In the genomic region with DNA sequence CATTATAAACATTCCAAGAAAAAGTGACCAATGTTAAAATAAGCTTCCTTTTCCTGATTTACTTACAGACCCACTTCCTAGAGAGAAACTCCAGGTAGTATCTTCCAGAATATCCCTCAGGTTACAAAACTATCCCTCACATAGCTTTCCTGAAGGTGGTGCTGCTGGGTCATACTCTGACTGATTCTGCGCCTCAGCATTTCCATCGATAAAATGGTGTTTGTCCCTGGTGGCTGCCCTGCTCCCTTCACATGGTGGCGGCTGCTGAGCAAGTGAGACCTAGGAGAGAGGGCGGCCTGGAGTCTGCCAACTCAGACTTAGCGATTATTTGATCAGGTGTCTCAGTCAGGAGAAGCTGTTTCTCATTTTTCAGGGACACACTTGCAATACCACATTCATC, we compare ENCODE assay signal across 9 mouse cellular contexts.
DNase-seq lines count a peak whose midpoint lies in the region; ATAC-seq and TF ChIP-seq lines count a peak whose summit lies in the region.
"Had no signal": no experiment of that assay in that cellular context is flagged by ENCODE, and none has a peak within 500 bp of the region (broad histone marks: within the 10 kb centered on the region; RNA-seq: fewer than 3 reads in every experiment).

No protein-coding gene starts in this region.

- no peak overlapping the region for H3K4me3 ChIP-seq in layer of hippocampus, adult 2 months
- no peak overlapping the region for H3K4me3 ChIP-seq in hindbrain, embryonic 14.5 days (replicated peaks; ENCODE audit: low read length)
- H3K4me3 ChIP-seq: forebrain, embryonic 10.5 days had no signal

- H3K4me2 ChIP-seq in hindbrain, embryonic 14.5 days (replicated peaks), result no peak overlapping the region

- TF ChIP-seq CTCF in layer of hippocampus, adult 2 months (conservative IDR thresholded peaks at IDR 0.05), result peak; percentile 77

- H3K4me1 ChIP-seq in hindbrain, embryonic 14.5 days (replicated peaks; ENCODE audit: control insufficient read depth, insufficient read depth, low read length), result no peaks in the 10 kb centered on the region
- H3K4me1 ChIP-seq: forebrain, embryonic 10.5 days had no signal

- WGBS in hindbrain, embryonic 14.5 days, result 51% methylated on average over 5 of the region's 5 CpGs

- H3K9me3 ChIP-seq in hindbrain, embryonic 14.5 days (ENCODE audit: control insufficient read depth, low read length), result no peaks in the 10 kb centered on the region
- H3K9me3 ChIP-seq: forebrain, embryonic 10.5 days had no signal

- H3K27me3 ChIP-seq in hindbrain, embryonic 14.5 days (ENCODE audit: control insufficient read depth, insufficient read depth, low read length), result no peaks in the 10 kb centered on the region

- H3K27ac ChIP-seq in layer of hippocampus, adult 2 months, result no peak overlapping the region
- H3K27ac ChIP-seq in hindbrain, embryonic 14.5 days, result no peak overlapping the region
- H3K27ac ChIP-seq: forebrain, embryonic 10.5 days had no signal

- H3K36me3 ChIP-seq in hindbrain, embryonic 14.5 days (replicated peaks; ENCODE audit: control insufficient read depth, insufficient read depth), result no peaks in the 10 kb centered on the region
- H3K36me3 ChIP-seq: forebrain, embryonic 10.5 days had no signal

- peak; percentile 36 for DNase-seq in embryo, embryonic 10 days (ENCODE audit: low spot score)
- no peak for DNase-seq in embryo, embryonic 9.5 days (ENCODE audit: extremely low spot score)
- DNase-seq in layer of hippocampus, adult 2 months (ENCODE audit: low spot score in 2 of 2), result peak; percentile 19 to 29
- no peak for DNase-seq in layer of hippocampus, adult 18-20 months (ENCODE audit: low spot score in 2 of 2)
- peak; percentile 62 for DNase-seq in NIH3T3 (ENCODE audit: low read depth)
- DNase-seq in kidney, postnatal 36 days, result peak; percentile 22 to 43
- DNase-seq in spleen, postnatal 14 days (ENCODE audit: low spot score in 2 of 2), result no peak
- DNase-seq in hindbrain, embryonic 14.5 days (ENCODE audit: low spot score), result no peak

- ATAC-seq in hindbrain, embryonic 14.5 days (ENCODE audit: low FRiP score), result no peak

- H3K9ac ChIP-seq in hindbrain, embryonic 14.5 days, result no peak overlapping the region

Comparison
In these comparisons a context has a peak if more than half of its experiments do, and no peak if none do; other contexts are left out.
1. DNase-seq: peak in embryo, embryonic 10 days (single experiment), layer of hippocampus, adult 2 months (2 of 2), NIH3T3 (single experiment) and kidney, postnatal 36 days (2 of 2); none in embryo, embryonic 9.5 days (single experiment), layer of hippocampus, adult 18-20 months (0 of 2), spleen, postnatal 14 days (0 of 2) and hindbrain, embryonic 14.5 days (single experiment).